Mouse (Mus musculus) kidney, embryonic 16.5 days (tissue): Measurements from ENCODE around the gene Jade1. TPM values are rescaled to one million over a fixed set of nuclear protein-coding genes. Genes with fewer than 3 reads are reported as not detected.

Experiments used
- ATAC-seq: fragments of 200-750 bp; cut with Nextera tagmentation; 2 replicates; pipeline ENCODE4 v1.8.0; 2017; ENCODE audit warnings: moderate TSS enrichment; ENCODE audit not compliant: low FRiP score, low TSS enrichment
- H3K27ac ChIP-seq: fragments of 300-500 bp; sonication (generic); 2 replicates; pipeline ENCODE4 v1.5.1; 2014; ENCODE audit warnings: low read length
- H3K27me3 ChIP-seq: fragments of 300-500 bp; sonication (generic); 2 replicates; pipeline ENCODE4 v1.6.1; 2014; ENCODE audit warnings: low read length, control low read depth, mixed read lengths; ENCODE audit not compliant: insufficient read depth
- H3K36me3 ChIP-seq: fragments of 300-500 bp; sonication (generic); 2 replicates; pipeline ENCODE4 v1.6.1; 2014; ENCODE audit warnings: low read length, control low read depth, mixed read lengths; ENCODE audit not compliant: insufficient read depth
- H3K4me1 ChIP-seq: fragments of 300-500 bp; sonication (generic); 2 replicates; pipeline ENCODE4 v1.6.1; 2014; ENCODE audit warnings: low read length, control low read depth, mixed read lengths; ENCODE audit not compliant: insufficient read depth
- H3K4me2 ChIP-seq: fragments of 300-500 bp; sonication (generic); replicated peaks from 2 replicates; pipeline ENCODE4 v1.6.1; 2014; ENCODE audit warnings: low read depth, low read length
- H3K4me3 ChIP-seq: fragments of 300-500 bp; sonication (generic); 2 replicates; pipeline ENCODE4 v1.5.1; 2014; ENCODE audit warnings: mild to moderate bottlenecking, low read length
- H3K9ac ChIP-seq: fragments of 300-500 bp; sonication (generic); replicated peaks from 2 replicates; pipeline ENCODE4 v1.6.1; 2014; ENCODE audit warnings: low read length
- H3K9me3 ChIP-seq: fragments of 300-500 bp; sonication (generic); 2 replicates; pipeline ENCODE4 v1.6.1; 2016; ENCODE audit warnings: low read length, control low read depth
- WGBS: fragments of 180-500 bp; shearing (Covaris S2); extraction: QIAGEN DNeasy Blood & Tissue Kit; methylation state at CpG from one replicate; pipeline ENCODE4 v1.1.7; 2014; 5-methylcytosine and 5-hydroxymethylcytosine counted together
- polyA plus RNA-seq: library from polyadenylated mRNA; unstranded; fragments of >200 nt; fragmentation: Nextera tagmentation; extraction: Ambion mirVana; gene quantifications from 2 replicates; pipeline ENCODE4 v1.2.1, GENCODE M21; 2015

Jade1 gene
- polyA plus RNA-seq, 1 experiment from 2014 or later: 21.2 TPM

DNA sequence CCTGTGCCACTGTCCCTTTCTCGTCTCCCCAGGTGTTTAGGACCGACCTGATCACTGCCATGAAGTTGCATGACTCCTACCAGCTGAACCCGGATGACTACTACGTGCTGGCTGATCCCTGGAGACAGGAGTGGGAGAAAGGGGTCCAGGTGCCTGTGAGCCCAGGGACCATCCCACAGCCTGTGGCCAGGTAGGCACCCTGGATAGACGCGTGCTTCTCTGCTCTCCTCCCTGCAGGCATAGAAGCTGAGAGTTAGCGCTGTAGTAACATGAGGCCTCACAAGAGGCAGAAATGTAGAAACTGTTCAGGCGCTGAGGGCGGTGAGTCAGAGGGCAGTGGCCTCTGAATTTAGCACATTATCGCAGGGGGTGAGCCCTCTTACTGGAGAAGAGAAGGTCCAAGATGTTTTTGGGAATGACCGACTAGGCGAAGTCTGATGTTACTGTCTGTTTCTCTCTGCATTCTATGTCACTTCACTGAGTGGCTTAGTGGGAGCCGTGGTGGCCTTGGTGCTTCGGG lies 36.2 kb downstream of the Jade1 start:
- peaks cover 34% of the 10 kb centered on the region for H3K36me3 ChIP-seq

DNA sequence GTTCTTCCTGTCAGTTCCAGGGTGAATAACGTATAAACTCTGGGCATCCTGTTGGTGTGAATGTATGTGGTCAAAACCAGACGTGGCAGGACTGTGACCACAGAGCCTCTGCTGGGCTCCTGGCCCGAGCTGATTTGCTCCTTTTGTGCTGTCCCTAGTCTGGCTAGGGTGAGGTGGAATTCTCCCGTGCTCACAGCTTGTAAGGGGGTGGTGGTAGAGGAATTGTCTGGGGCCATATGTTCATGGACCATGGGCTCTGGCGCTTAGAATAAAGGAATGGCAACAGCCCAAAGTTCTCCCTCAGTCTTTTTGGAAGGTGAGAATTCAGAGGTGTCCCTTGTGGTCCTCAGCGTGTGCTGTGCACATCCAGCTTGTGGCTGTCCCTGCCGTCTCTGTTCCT lies 37.3 kb downstream of the Jade1 start:
- 75% methylated on average over 7 of the region's 7 CpGs for WGBS
- no peak for ATAC-seq
- H3K4me1 ChIP-seq: peaks cover 9% of the 10 kb centered on the region; the same call in 1 of the 2 replicates
- H3K36me3 ChIP-seq: peaks cover 41% of the 10 kb centered on the region
- no peak overlapping the region for H3K4me3 ChIP-seq
- no peak overlapping the region for H3K27ac ChIP-seq
- no peak overlapping the region for H3K9ac ChIP-seq
- no peak overlapping the region for H3K4me2 ChIP-seq
- H3K9me3 ChIP-seq: no peaks in the 10 kb centered on the region
- no peaks in the 10 kb centered on the region for H3K27me3 ChIP-seq

More for the DNA sequence above, 36.2 kb downstream of the Jade1 start:
- no peak overlapping the region for H3K27ac ChIP-seq
- no peaks in the 10 kb centered on the region for H3K27me3 ChIP-seq
- no peak overlapping the region for H3K4me2 ChIP-seq
- H3K9me3 ChIP-seq: no peaks in the 10 kb centered on the region
- no peak overlapping the region for H3K9ac ChIP-seq
- H3K4me1 ChIP-seq: peaks cover 19% of the 10 kb centered on the region
- H3K4me3 ChIP-seq: no peak overlapping the region
- no peak for ATAC-seq
- 87% methylated on average over 14 of the region's 14 CpGs for WGBS

DNA sequence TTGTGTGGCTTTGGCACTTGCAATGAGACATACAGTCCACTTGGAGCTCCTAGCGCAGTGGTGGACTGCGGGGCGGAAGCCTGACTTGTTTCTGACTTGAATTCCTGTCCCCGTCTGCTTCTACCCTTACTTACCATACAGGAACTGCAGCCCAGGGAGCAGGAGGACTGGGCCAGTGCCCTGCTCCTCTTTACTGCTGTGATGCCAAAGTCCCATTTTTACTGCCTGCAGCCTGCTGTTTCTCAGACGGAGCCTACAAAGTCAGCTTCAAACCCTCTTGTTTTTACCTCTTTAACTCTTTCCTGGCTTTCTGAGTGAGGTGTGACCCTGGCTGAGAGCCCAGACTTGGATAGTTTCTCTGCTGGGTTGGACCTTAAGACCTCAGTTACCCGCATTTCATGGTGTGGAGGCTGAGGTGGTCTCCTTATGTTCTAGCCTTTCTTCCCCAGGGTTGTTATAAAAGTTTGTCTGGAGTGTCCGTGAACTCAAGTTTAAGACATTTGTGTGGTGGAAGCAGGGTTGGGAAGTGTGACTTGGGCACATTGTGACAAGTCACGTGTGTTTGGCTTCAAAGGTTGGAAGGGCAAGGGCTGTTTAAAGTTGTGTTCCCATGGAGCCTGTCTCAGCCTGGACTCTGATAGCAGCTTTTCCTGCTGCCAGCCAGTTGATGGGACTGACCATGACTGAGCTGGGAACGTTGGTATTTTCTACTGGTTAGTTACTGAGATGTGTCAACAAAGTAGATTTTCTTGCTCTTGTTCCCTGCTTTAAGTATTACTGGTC lies 38.8 kb downstream of the Jade1 start:
- no peak overlapping the region for H3K27ac ChIP-seq

DNA sequence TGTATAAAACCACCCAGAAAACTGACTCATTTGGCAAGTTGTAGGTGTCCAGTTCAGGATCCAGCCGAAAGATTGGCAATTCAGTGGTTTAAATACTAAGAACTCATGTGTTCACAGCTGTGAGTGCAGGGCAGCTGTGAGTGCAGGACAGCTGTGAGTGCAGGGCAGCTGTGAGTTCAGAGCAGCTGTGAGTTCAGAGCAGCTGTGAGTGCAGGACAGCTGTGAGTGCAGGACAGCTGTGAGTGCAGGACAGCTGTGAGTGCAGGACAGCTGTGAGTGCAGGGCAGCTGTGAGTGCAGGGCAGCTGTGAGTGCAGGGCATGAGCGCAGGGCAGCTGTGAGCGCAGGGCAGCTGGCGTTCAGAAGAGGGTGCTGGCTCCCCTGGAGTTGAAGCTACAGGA lies 39.5 kb downstream of the Jade1 start:
- H3K36me3 ChIP-seq: peaks cover 43% of the 10 kb centered on the region
- 92% methylated on average over 4 of the region's 4 CpGs for WGBS
- no peak overlapping the region for H3K27ac ChIP-seq
- no peak overlapping the region for H3K4me3 ChIP-seq
- no peak overlapping the region for H3K9ac ChIP-seq
- H3K4me2 ChIP-seq: no peak overlapping the region
- no peak for ATAC-seq
- no peaks in the 10 kb centered on the region for H3K9me3 ChIP-seq
- H3K27me3 ChIP-seq: no peaks in the 10 kb centered on the region
- H3K4me1 ChIP-seq: no peaks in the 10 kb centered on the region

More for the DNA sequence above, 38.8 kb downstream of the Jade1 start:
- 73% methylated on average over 9 of the region's 9 CpGs for WGBS
- Histone ChIP-seq H3K36me3 (peaks cover 43% of the 10 kb centered on the region), H3K27me3 (no peaks in the 10 kb centered on the region), H3K4me1 (no peaks in the 10 kb centered on the region), H3K4me2 (no peak overlapping the region), H3K9ac (no peak overlapping the region), H3K9me3 (no peaks in the 10 kb centered on the region), H3K4me3 (no peak overlapping the region)
- ATAC-seq: no peak

DNA sequence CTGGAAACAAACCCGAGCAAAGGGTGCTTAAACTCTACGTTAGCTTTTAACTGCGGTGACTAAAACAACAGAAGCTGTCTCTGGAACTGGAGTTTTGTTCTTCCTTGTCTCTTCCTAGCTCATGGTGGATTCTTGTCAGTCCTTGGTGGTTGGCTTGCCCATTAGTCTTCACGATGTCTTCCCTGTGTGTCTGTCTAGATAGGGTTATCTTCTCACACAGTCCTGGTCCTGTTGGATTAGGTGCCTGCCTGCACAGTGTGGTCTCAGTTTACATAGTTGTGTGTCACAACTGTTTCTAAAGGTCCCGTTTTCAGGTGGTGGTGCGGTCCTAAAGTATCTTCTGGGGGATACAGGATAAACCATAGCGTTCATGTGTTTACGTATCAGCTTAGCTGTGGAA lies 41.5 kb downstream of the Jade1 start:
- H3K27me3 ChIP-seq: no peaks in the 10 kb centered on the region
- WGBS: 96% methylated on average over 8 of the region's 8 CpGs
- ATAC-seq: no peak
- H3K9ac ChIP-seq: no peak overlapping the region
- H3K27ac ChIP-seq: no peak overlapping the region
- no peaks in the 10 kb centered on the region for H3K9me3 ChIP-seq
- H3K4me3 ChIP-seq: no peak overlapping the region
- H3K4me1 ChIP-seq: no peaks in the 10 kb centered on the region
- no peak overlapping the region for H3K4me2 ChIP-seq
- H3K36me3 ChIP-seq: peaks cover 53% of the 10 kb centered on the region

DNA sequence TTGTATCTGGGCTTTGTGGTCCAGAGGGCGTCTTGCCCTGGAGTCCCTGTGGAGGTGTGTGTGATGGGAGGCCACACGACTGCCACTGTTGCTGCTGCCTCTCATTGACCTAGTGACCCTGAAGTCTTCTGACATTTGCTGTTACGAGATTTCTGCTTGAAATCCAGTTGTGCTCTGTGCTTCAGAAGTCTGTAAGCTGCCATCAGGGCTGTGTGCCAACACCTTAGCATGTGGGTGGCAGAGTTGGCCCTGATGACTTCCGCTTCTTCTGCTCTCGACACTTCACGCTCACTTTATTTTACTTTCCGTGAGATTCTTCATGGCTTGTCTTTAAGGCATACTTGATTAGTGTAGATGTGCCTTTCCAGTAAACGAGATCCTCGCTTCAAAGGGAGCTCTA lies 42.9 kb downstream of the Jade1 start:
- Histone ChIP-seq H3K4me1 (peaks cover 10% of the 10 kb centered on the region), H3K36me3 (peaks cover 52% of the 10 kb centered on the region), H3K9me3 (no peaks in the 10 kb centered on the region), H3K27ac (no peak overlapping the region), H3K4me3 (no peak overlapping the region), H3K4me2 (no peak overlapping the region), H3K27me3 (no peaks in the 10 kb centered on the region), H3K9ac (no peak overlapping the region)
- WGBS: 82% methylated on average over 9 of the region's 9 CpGs
- no peak for ATAC-seq

DNA sequence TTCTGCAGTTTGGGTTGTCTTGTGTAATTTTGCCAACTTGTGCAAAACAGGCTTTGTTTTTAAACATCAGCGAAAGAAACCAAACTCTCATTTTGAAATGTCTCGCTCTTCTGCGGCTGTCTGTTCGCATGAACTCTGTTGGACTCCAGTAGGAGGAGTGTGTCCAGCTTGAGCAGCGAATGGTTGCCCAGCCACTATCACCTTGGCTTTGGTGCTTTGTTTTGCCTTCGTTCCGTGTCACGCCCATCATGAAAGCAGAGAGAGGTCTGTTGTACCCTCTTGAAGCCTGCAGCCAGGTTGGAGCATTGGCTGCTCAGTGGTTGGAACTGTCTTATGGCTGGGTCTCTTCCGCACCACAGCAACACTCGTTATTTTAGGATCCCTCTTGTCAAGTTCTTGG lies 43.7 kb downstream of the Jade1 start:
- Histone ChIP-seq H3K9ac (no peak overlapping the region), H3K27ac (no peak overlapping the region), H3K9me3 (no peaks in the 10 kb centered on the region), H3K4me1 (peaks cover 16% of the 10 kb centered on the region), H3K4me2 (no peak overlapping the region), H3K4me3 (no peak overlapping the region), H3K36me3 (peaks cover 51% of the 10 kb centered on the region), H3K27me3 (no peaks in the 10 kb centered on the region)
- no peak for ATAC-seq
- WGBS: 93% methylated on average over 10 of the region's 10 CpGs

DNA sequence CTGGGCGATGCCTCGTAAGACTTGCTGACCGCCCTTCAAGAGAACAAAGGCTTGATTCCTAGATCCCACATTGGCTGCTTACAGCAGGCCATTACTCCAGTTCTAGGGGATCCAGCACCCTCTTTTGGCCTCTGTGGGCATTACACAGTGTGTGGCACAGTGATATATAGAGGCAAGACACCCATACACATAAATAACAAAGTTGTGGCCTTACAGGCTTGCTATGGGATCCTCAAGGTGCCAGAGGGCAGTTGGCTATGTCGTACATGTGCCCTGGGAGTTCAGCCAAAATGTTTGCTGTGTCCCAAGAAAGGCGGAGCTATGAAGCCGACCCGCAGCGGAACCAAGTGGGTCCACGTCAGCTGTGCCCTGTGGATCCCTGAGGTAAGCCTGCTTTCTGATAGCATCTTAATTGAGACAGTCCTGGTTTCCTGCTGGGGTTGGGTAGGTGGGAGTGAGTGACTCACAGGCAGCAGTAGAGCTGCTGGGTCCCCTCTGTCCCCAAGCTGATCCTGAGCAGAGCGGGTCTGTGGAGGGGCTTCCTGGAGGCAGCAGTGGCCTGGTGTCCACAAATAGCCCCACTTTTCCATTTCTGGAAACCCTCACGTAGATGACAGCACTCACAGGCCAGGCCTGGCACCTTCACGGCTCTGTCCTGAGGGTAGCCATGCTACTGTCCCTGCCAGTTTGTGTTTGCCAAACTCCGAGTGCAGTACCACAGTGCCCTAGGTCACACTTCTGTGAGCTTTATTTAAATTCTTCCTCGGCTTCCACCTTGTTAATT lies 44.5 kb downstream of the Jade1 start:
- H3K27ac ChIP-seq: no peak overlapping the region
- no peaks in the 10 kb centered on the region for H3K27me3 ChIP-seq
- H3K4me3 ChIP-seq: no peak overlapping the region
- no peak overlapping the region for H3K4me2 ChIP-seq
- H3K9me3 ChIP-seq: no peaks in the 10 kb centered on the region
- WGBS: 76% methylated on average over 14 of the region's 14 CpGs
- ATAC-seq: peak; percentile 63; the same call in 1 of the 2 replicates
- peaks cover 16% of the 10 kb centered on the region for H3K4me1 ChIP-seq
- no peak overlapping the region for H3K9ac ChIP-seq
- peaks cover 53% of the 10 kb centered on the region for H3K36me3 ChIP-seq

DNA sequence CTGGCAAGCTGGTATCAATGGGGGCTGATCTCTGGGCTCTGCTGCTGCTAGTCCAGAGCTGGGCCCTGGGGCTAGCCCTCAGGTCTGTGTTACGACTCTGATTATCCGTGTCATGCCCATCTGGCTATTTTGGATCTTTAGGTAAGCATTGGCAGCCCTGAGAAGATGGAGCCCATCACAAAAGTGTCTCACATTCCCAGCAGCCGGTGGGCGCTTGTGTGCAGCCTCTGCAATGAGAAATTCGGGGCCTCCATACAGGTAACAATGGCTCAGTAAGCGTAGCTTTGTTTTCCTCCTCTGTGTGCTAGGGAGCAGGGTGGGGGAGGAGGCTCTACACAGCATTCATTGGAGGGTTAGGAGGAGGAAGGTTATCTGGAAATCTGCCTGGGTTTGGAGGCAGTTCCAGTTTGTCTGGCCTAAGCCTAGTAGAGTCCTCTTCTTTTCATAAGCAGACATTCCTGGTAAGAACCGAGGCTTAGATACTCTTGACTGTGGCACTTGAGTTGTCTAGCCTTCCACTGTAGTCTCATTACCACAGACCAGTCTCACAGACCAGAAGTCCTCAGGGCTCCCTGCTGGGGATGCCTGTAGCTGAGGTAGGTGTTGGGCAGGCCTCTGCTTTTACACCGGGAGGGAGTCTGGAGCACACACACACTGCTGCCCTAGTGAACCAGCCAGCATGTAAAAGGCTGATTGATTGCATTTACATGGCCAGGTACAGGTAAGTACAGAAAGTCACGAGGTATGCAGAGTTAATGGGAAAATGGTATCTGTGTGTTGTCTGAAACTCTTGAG lies 45.9 kb downstream of the Jade1 start:
- WGBS: 82% methylated on average over 9 of the region's 9 CpGs
- H3K36me3 ChIP-seq: peaks cover 54% of the 10 kb centered on the region
- ATAC-seq: no peak

More for the DNA sequence above, 45.9 kb downstream of the Jade1 start:
- Histone ChIP-seq H3K9me3 (no peaks in the 10 kb centered on the region), H3K4me1 (peaks cover 16% of the 10 kb centered on the region), H3K9ac (no peak overlapping the region), H3K27me3 (no peaks in the 10 kb centered on the region), H3K4me2 (no peak overlapping the region), H3K27ac (peak overlapping the region; percentile 21; the same call in 1 of the 2 replicates), H3K4me3 (no peak overlapping the region)
